Mouse (Mus musculus) liver, postnatal 0 days (tissue): ENCODE measurements around the gene Als2cl.

Experiments used
- CTCF ChIP-seq: sonication (generic); IDR thresholded peaks from 2 replicates; pipeline ENCODE4 v1.5.1; 2016; ENCODE audit warnings: antibody characterized with exemption, low read depth
- EP300 ChIP-seq: IDR thresholded peaks from 2 replicates; pipeline ENCODE4 v1.6.1; 2016; ENCODE audit warnings: antibody characterized with exemption, low read depth, mild to moderate bottlenecking

DNA sequence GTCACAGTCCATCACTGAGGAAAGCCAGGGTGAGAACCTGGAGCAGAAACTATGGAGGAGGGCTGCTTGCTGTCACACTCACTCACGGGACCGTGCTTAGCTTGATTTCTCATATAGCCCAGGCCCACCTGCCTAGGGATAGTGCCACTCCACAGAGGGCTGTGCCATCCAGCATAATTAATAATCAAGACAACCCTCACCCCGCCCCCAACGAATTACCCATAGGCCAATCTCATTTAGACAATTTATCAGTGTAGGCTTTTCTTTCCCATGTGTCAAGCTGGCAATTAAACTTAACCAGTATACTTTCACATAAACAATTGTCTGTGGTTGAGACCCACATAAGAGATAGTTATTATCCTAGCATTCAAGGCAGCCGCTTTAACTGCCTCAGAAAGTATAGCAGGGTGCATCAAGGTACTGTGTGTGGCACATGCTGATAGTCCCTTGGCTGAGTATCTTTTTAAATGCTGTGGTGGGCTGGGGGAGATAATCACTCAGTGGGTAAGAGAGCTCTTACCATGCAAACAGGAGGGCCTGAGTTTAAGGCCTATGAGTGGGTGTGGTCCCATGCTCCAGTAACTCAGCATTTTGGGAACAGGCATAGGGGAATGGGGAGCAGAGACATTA is 20.6 kb upstream of the Als2cl start:
- peak; percentile 93 for TF ChIP-seq EP300
- no peak for TF ChIP-seq CTCF
